Mouse (Mus musculus): ENCODE data around the gene Zfp646. TPM values are rescaled to one million over a fixed set of nuclear protein-coding genes. Genes with fewer than 3 reads are reported as not detected.
"Not testable (repeated sequence)": the region's sequence is repeated elsewhere in the genome, so short reads cannot be mapped to it uniquely, and the experiment has no call there.

Gene Zfp646
- 15.1 and 15.8 TPM in 2 replicates for polyA plus RNA-seq (2014; fragmentation: Nextera tagmentation; extraction: Ambion mirVana)

- DNase-seq (ENCODE audit: low spot score), result peak; percentile 91
- peak; percentile 82 for ATAC-seq (replicated peaks; ENCODE audit: low FRiP score)
- peak within 1 kb of the TSS; percentile 97 for H3K27ac ChIP-seq (ENCODE audit: low read depth, low read length)
- no peaks in the 10 kb centered on the region for H3K27me3 ChIP-seq (replicated peaks; ENCODE audit: control insufficient read depth, insufficient read depth, low read length)
- peak within 1 kb of the TSS; percentile 86 for H3K4me3 ChIP-seq (ENCODE audit: low read depth, low read length)
- H3K4me2 ChIP-seq, result peak within 1 kb of the TSS; percentile 88
- H3K9me3 ChIP-seq (ENCODE audit: control insufficient read depth, low read length), result peaks cover 15% of the 10 kb centered on the region
- H3K9ac ChIP-seq (ENCODE audit: low read depth, low read length), result peak within 1 kb of the TSS; percentile 98
- H3K36me3 ChIP-seq (ENCODE audit: control insufficient read depth, insufficient read depth, low read length), result peaks cover 38% of the 10 kb centered on the region
- H3K4me1 ChIP-seq (replicated peaks; ENCODE audit: control insufficient read depth, insufficient read depth, low read length), result peaks cover 19% of the 10 kb centered on the region
- under 1% methylated on average over 41 of the region's 41 CpGs for WGBS
Observed at GRCm38 (mm10) chr7:127876041-127876466, at the start of gene Zfp646. Gene Zfp646, plus strand, starts transcription at chr7:127876221.

- Histone ChIP-seq H3K4me3 (ENCODE audit: low read depth, low read length) (no peak overlapping the region), H3K36me3 (ENCODE audit: control insufficient read depth, insufficient read depth, low read length) (no peaks in the 10 kb centered on the region), H3K9ac (ENCODE audit: low read depth, low read length) (no peak overlapping the region), H3K27ac (ENCODE audit: low read depth, low read length) (no peak overlapping the region), H3K9me3 (ENCODE audit: control insufficient read depth, low read length) (no peaks in the 10 kb centered on the region), H3K4me1 (replicated peaks; ENCODE audit: control insufficient read depth, insufficient read depth, low read length) (no peaks in the 10 kb centered on the region), H3K4me2 (no peak overlapping the region), H3K27me3 (replicated peaks; ENCODE audit: control insufficient read depth, insufficient read depth, low read length) (no peaks in the 10 kb centered on the region)
- WGBS, result 85% methylated on average over 2 of the region's 2 CpGs
- ATAC-seq (replicated peaks; ENCODE audit: low FRiP score), result no peak
- DNase-seq (ENCODE audit: low spot score), result no peak
Observed at GRCm38 (mm10) chr7:127835550-127835949, 40.5 kb upstream of the Zfp646 start.

DNA sequence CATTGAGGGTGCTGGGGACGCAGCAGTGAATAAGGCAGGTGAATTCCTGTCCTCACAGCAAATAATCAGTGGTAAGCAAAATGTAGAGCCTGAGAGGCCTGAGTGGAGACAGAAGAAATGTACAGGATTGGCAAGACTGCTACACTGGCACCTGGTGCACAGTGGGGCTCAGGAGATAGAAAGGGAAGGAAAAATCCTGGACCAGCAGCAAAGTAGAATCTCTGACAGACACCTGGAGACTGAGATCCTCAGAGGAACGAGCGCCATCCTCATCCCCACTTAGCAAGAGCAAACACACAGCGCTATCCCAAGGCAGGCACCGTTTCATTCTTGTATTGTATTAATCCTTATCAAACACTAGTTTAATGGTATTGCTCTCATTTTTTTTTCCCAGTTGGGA is 38.5 kb upstream of the Zfp646 start:
- no peak for DNase-seq (ENCODE audit: low spot score)
- Histone ChIP-seq H3K4me3 (ENCODE audit: low read depth, low read length) (no peak overlapping the region), H3K36me3 (ENCODE audit: control insufficient read depth, insufficient read depth, low read length) (no peaks in the 10 kb centered on the region), H3K9me3 (ENCODE audit: control insufficient read depth, low read length) (no peaks in the 10 kb centered on the region), H3K27me3 (replicated peaks; ENCODE audit: control insufficient read depth, insufficient read depth, low read length) (no peaks in the 10 kb centered on the region), H3K27ac (ENCODE audit: low read depth, low read length) (no peak overlapping the region), H3K9ac (ENCODE audit: low read depth, low read length) (no peak overlapping the region), H3K4me1 (replicated peaks; ENCODE audit: control insufficient read depth, insufficient read depth, low read length) (peaks cover 7% of the 10 kb centered on the region), H3K4me2 (no peak overlapping the region)
- WGBS, result 93% methylated on average over 5 of the region's 5 CpGs
- no peak for ATAC-seq (replicated peaks; ENCODE audit: low FRiP score)

DNA sequence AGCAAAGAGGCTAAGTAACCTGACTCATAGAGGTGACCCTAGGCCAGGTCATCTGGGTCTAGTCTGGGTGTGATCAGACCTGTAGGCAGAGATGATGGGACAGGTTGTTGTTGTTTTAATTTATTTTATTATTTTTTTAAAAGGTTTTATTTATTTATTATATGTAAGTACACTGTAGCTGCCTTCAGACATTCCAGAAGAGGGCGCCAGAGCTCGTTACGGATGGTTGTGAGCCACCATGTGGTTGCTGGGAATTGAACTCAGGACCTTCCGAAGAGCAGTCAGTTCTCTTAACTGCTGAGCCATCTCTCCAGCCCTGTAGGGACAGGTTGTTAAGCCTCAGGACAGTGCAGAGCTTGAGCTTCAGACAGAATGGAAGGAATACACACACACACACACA is 38.1 kb upstream of the Zfp646 start:
- not testable (repeated sequence) for H3K4me3 ChIP-seq (ENCODE audit: low read depth, low read length); H3K36me3 ChIP-seq (ENCODE audit: control insufficient read depth, insufficient read depth, low read length); H3K4me2 ChIP-seq; H3K27me3 ChIP-seq (replicated peaks; ENCODE audit: control insufficient read depth, insufficient read depth, low read length); H3K27ac ChIP-seq (ENCODE audit: low read depth, low read length); H3K4me1 ChIP-seq (replicated peaks; ENCODE audit: control insufficient read depth, insufficient read depth, low read length); H3K9ac ChIP-seq (ENCODE audit: low read depth, low read length); H3K9me3 ChIP-seq (ENCODE audit: control insufficient read depth, low read length); DNase-seq (ENCODE audit: low spot score); ATAC-seq (replicated peaks; ENCODE audit: low FRiP score)
- 83% methylated on average over 4 of the region's 4 CpGs for WGBS

DNA sequence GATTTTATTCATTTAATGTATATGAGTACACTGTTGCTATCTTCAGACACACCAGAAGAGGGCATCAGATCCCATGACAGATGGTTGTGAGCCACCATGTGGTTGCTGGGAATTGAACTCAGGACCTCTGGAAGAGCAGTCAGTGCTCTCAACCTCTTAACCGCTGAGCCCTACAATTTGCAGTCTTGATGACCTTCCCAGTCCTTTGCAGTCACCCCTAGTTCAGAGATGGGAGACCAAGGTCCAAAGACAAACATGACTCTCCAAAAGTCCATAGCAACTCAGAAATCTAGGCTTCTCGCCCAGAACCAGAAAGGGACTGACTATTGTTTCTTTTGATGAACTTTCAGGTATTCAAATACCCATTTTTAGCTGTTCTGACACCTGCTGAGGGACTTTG is 36.0 kb upstream of the Zfp646 start:
- not testable (repeated sequence) for DNase-seq (ENCODE audit: low spot score); ATAC-seq (replicated peaks; ENCODE audit: low FRiP score); H3K9ac ChIP-seq (ENCODE audit: low read depth, low read length); H3K9me3 ChIP-seq (ENCODE audit: control insufficient read depth, low read length); H3K27ac ChIP-seq (ENCODE audit: low read depth, low read length); H3K4me2 ChIP-seq; H3K27me3 ChIP-seq (replicated peaks; ENCODE audit: control insufficient read depth, insufficient read depth, low read length); H3K4me3 ChIP-seq (ENCODE audit: low read depth, low read length); H3K4me1 ChIP-seq (replicated peaks; ENCODE audit: control insufficient read depth, insufficient read depth, low read length)
- H3K36me3 ChIP-seq (ENCODE audit: control insufficient read depth, insufficient read depth, low read length), result peaks cover 14% of the 10 kb centered on the region
- 81% methylated on average over 2 of the region's 2 CpGs for WGBS

DNA sequence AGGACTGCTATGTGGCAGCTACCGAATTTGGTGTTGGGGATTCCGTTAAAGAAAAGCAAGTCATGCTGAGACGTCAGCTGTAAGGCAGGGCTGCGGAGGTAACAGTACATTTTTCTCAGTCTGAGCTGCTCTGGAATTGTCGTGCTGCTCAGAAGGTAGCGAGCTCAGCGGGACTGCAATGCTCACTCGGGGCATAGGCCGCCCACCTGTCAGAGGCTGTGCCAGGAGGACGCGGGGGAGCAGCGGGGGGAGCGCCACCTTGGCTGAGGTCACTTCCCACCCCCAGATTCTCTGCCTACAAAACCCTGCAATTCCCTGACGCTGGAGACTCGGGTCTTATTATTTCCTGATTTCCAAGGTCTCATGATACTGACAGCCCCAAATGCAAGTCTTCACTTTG is 35.1 kb upstream of the Zfp646 start:
- DNase-seq (ENCODE audit: low spot score) (no peak), ATAC-seq (replicated peaks; ENCODE audit: low FRiP score) (peak; percentile 35; the same call in 1 of the 2 replicates)
- Histone ChIP-seq H3K4me2 (peak overlapping the region; percentile 87), H3K27ac (ENCODE audit: low read depth, low read length) (peak overlapping the region; percentile 83), H3K9ac (ENCODE audit: low read depth, low read length) (peak overlapping the region; percentile 71), H3K27me3 (replicated peaks; ENCODE audit: control insufficient read depth, insufficient read depth, low read length) (no peaks in the 10 kb centered on the region), H3K4me3 (ENCODE audit: low read depth, low read length) (peak overlapping the region; percentile 72), H3K9me3 (ENCODE audit: control insufficient read depth, low read length) (no peaks in the 10 kb centered on the region), H3K36me3 (ENCODE audit: control insufficient read depth, insufficient read depth, low read length) (peaks cover 14% of the 10 kb centered on the region), H3K4me1 (replicated peaks; ENCODE audit: control insufficient read depth, insufficient read depth, low read length) (peaks cover 10% of the 10 kb centered on the region)
- 8% methylated on average over 15 of the region's 15 CpGs for WGBS

GRCm38 (mm10) chr7:127841340-127842000 is 34.6 kb upstream of the Zfp646 start:
- Histone ChIP-seq H3K27me3 (replicated peaks; ENCODE audit: control insufficient read depth, insufficient read depth, low read length) (no peaks in the 10 kb centered on the region), H3K4me3 (ENCODE audit: low read depth, low read length) (peak overlapping the region; percentile 72), H3K9me3 (ENCODE audit: control insufficient read depth, low read length) (no peaks in the 10 kb centered on the region), H3K4me2 (peak overlapping the region; percentile 87), H3K4me1 (replicated peaks; ENCODE audit: control insufficient read depth, insufficient read depth, low read length) (peaks cover 10% of the 10 kb centered on the region), H3K27ac (ENCODE audit: low read depth, low read length) (peak overlapping the region; percentile 83), H3K9ac (ENCODE audit: low read depth, low read length) (peak overlapping the region; percentile 71), H3K36me3 (ENCODE audit: control insufficient read depth, insufficient read depth, low read length) (peaks cover 18% of the 10 kb centered on the region)
- ATAC-seq (replicated peaks; ENCODE audit: low FRiP score) (peak; percentile 86), DNase-seq (ENCODE audit: low spot score) (peak; percentile 93)
- under 1% methylated on average over 45 of the region's 46 CpGs for WGBS

GRCm38 (mm10) chr7:127842001-127842718 is 33.9 kb upstream of the Zfp646 start:
- H3K9ac ChIP-seq (ENCODE audit: low read depth, low read length), result peak overlapping the region; percentile 71
- DNase-seq (ENCODE audit: low spot score), result peak; percentile 74
- H3K4me2 ChIP-seq, result peak overlapping the region; percentile 87
- no peaks in the 10 kb centered on the region for H3K9me3 ChIP-seq (ENCODE audit: control insufficient read depth, low read length)
- peak overlapping the region; percentile 83 for H3K27ac ChIP-seq (ENCODE audit: low read depth, low read length)
- WGBS, result under 1% methylated on average over 40 of the region's 40 CpGs
- H3K4me3 ChIP-seq (ENCODE audit: low read depth, low read length), result peak overlapping the region; percentile 72
- H3K4me1 ChIP-seq (replicated peaks; ENCODE audit: control insufficient read depth, insufficient read depth, low read length), result peaks cover 10% of the 10 kb centered on the region
- peaks cover 22% of the 10 kb centered on the region for H3K36me3 ChIP-seq (ENCODE audit: control insufficient read depth, insufficient read depth, low read length)
- peak; percentile 66 for ATAC-seq (replicated peaks; ENCODE audit: low FRiP score)
- H3K27me3 ChIP-seq (replicated peaks; ENCODE audit: control insufficient read depth, insufficient read depth, low read length), result no peaks in the 10 kb centered on the region

All from liver, embryonic 11.5 days (tissue).